Mouse (Mus musculus): ENCODE measurements around the gene Ddx25. TPM values are rescaled to one million over a fixed set of nuclear protein-coding genes. Genes with fewer than 3 reads are reported as not detected.
A peak's percentile ranks its signal among the peaks of the same experiment; 100 is the strongest.

Gene Ddx25
- polyA plus RNA-seq, 1 experiment from 2014 or later = 21.6 TPM

DNA sequence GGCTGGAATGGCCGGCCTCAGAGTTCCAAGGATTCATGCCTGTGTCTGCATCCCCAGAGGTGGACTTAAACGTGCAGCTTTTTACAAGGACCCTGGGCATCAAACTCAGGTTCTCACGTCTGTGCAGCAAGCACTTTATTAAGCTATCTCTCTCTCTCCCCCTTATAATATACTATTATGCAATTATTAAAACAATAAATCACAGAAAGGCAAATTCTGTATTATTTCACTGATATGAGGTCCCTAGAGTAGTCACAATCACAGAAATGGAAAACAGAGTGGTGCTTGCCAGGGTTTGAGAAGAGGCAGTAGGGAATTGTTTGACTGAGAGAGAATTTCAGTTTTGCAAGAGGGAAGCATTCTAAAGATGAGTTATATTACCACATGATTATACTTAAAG, 29.2 kb downstream of the Ddx25 start:
- H3K27me3 ChIP-seq (replicated peaks; ENCODE audit: control insufficient read depth, insufficient read depth, low read length) = no peaks in the 10 kb centered on the region
- no peaks in the 10 kb centered on the region for H3K36me3 ChIP-seq (ENCODE audit: control insufficient read depth, insufficient read depth)
- no peaks in the 10 kb centered on the region for H3K9me3 ChIP-seq (ENCODE audit: control insufficient read depth, low read length)
- H3K4me1 ChIP-seq (replicated peaks; ENCODE audit: control insufficient read depth, insufficient read depth, low read length) = peaks cover 6% of the 10 kb centered on the region
- ATAC-seq = no peak
- no peak overlapping the region for H3K4me3 ChIP-seq (replicated peaks; ENCODE audit: low read length)
- no peak overlapping the region for H3K4me2 ChIP-seq (ENCODE audit: low read length)
- 62% methylated on average over 3 of the region's 3 CpGs for WGBS
- no peak overlapping the region for H3K27ac ChIP-seq (ENCODE audit: low read length)
- no peak overlapping the region for H3K9ac ChIP-seq (replicated peaks; ENCODE audit: low read depth, low read length)

DNA sequence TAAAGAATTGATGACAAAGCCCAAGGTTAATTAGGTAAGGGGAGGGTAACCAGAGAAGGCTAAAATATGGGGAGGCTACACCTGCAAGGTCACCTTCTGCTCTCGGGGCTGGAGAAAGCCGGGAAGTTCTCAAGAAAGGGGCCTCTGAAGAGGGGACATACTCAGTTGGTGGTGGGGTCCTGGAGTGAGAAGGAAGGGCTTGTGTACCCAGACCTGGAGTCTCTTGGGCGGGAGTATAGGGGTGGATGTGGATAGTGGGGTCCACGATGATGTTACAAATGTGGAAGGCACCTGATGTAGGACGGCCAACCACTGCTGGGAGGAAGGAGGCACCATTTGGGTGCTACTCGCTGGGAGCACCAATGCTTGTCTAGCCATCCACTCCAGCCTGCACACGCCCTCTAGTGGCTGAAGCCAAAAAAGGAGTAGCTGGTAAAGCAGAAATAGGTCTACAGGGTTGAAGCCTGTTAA, 34.4 kb downstream of the Ddx25 start:
- Histone ChIP-seq H3K9ac (replicated peaks; ENCODE audit: low read depth, low read length) (no peak overlapping the region), H3K4me3 (replicated peaks; ENCODE audit: low read length) (no peak overlapping the region), H3K4me2 (ENCODE audit: low read length) (peak overlapping the region; percentile 21), H3K4me1 (replicated peaks; ENCODE audit: control insufficient read depth, insufficient read depth, low read length) (peaks cover 23% of the 10 kb centered on the region), H3K36me3 (ENCODE audit: control insufficient read depth, insufficient read depth) (no peaks in the 10 kb centered on the region), H3K27ac (ENCODE audit: low read length) (peak overlapping the region; percentile 46), H3K27me3 (replicated peaks; ENCODE audit: control insufficient read depth, insufficient read depth, low read length) (no peaks in the 10 kb centered on the region), H3K9me3 (ENCODE audit: control insufficient read depth, low read length) (no peaks in the 10 kb centered on the region)
- peak; percentile 84 for ATAC-seq
- WGBS = 8% methylated on average over 7 of the region's 7 CpGs

DNA sequence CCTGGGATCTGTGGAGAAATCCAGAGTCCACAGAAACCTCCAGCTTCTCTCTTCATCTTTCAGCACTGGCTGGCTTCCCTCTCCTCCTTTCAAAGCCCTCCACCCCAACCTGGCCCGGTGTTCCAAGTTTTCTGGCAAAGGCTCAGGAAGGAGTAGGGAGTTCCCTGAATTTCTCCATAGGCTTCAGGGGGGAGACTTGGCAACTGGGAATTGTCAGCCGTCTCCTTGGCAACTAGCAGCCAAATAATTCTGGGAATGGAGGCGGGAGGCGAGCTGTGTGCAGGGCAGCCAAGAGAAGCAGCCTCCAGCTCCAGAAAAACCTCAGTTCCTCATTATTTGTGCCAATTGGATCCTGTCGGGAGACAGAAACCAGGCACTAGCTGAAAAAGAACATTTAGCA, 34.8 kb downstream of the Ddx25 start:
- H3K36me3 ChIP-seq (ENCODE audit: control insufficient read depth, insufficient read depth) = no peaks in the 10 kb centered on the region
- H3K27ac ChIP-seq (ENCODE audit: low read length) = peak overlapping the region; percentile 46
- H3K4me2 ChIP-seq (ENCODE audit: low read length) = peak overlapping the region; percentile 21
- no peak overlapping the region for H3K4me3 ChIP-seq (replicated peaks; ENCODE audit: low read length)
- H3K4me1 ChIP-seq (replicated peaks; ENCODE audit: control insufficient read depth, insufficient read depth, low read length) = peaks cover 23% of the 10 kb centered on the region
- H3K9me3 ChIP-seq (ENCODE audit: control insufficient read depth, low read length) = no peaks in the 10 kb centered on the region
- peak; percentile 91 for ATAC-seq
- no peak overlapping the region for H3K9ac ChIP-seq (replicated peaks; ENCODE audit: low read depth, low read length)
- 7% methylated on average over 5 of the region's 5 CpGs for WGBS
- H3K27me3 ChIP-seq (replicated peaks; ENCODE audit: control insufficient read depth, insufficient read depth, low read length) = no peaks in the 10 kb centered on the region

DNA sequence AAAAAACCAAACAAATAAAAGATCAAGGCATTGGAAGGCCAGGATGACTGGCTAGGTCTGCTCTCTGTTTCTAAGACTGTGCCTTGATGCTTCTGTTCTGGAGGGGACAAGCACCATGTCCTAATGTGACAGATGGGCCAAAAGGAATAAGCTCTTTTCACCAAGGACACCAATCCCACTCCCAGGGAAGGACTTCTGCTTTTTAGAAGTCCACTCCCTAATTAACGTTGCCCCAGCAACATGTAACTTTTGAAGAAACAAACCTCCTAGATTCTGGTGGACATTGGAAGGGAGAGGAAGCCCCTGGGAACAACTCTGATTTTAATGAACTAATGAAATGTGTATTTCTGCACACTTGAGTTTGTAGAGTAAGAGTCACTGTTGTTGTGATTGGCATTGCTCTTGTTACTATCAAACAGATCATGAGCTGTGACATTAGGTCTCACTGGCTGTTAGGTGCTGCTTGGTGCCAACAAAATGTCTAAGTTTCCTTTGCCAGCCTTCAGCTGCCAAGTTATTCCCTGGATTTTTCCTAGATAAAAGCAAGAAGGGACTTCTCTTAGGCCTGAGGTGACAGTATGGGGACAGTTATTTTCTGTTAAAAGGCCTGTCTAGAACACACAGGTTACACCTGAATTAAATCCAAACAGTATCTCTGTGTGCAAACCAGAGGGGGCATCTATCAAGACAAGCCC, 35.4 kb downstream of the Ddx25 start:
- WGBS = 58% methylated on average over 1 of the region's 1 CpGs
- ATAC-seq = 0 out of 2 replicates have a peak, but pooled peaks have one; percentile 11
- no peak overlapping the region for H3K4me2 ChIP-seq (ENCODE audit: low read length)

DNA sequence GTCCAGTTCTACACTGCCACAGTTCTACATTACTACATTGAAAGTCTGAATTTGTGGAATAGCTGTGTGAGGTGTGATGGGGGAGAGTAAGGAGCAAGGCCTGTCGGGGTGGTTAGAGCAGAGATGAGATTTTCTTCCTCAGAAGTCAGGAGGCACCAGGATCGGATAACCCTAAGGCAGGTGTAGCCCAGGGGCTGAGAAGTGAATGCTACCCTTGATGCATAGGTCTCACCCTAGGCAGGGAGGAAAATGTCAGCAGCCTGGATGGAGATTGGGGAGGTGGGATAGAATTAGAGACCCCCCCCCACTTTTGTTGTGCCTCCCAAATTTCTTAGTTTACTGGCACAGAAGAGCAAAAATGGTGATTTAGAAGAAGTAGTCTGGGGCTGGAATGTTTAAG, 36.1 kb downstream of the Ddx25 start:
- no peak overlapping the region for H3K4me2 ChIP-seq (ENCODE audit: low read length)
- no peak overlapping the region for H3K4me3 ChIP-seq (replicated peaks; ENCODE audit: low read length)
- no peaks in the 10 kb centered on the region for H3K27me3 ChIP-seq (replicated peaks; ENCODE audit: control insufficient read depth, insufficient read depth, low read length)
- WGBS = 81% methylated on average over 2 of the region's 2 CpGs
- no peak overlapping the region for H3K9ac ChIP-seq (replicated peaks; ENCODE audit: low read depth, low read length)
- H3K9me3 ChIP-seq (ENCODE audit: control insufficient read depth, low read length) = no peaks in the 10 kb centered on the region
- ATAC-seq = no peak
- H3K4me1 ChIP-seq (replicated peaks; ENCODE audit: control insufficient read depth, insufficient read depth, low read length) = peaks cover 23% of the 10 kb centered on the region
- no peak overlapping the region for H3K27ac ChIP-seq (ENCODE audit: low read length)
- H3K36me3 ChIP-seq (ENCODE audit: control insufficient read depth, insufficient read depth) = no peaks in the 10 kb centered on the region

More for the DNA sequence above, 35.4 kb downstream of the Ddx25 start:
- Histone ChIP-seq H3K27me3 (replicated peaks; ENCODE audit: control insufficient read depth, insufficient read depth, low read length) (no peaks in the 10 kb centered on the region), H3K4me3 (replicated peaks; ENCODE audit: low read length) (no peak overlapping the region), H3K9ac (replicated peaks; ENCODE audit: low read depth, low read length) (no peak overlapping the region), H3K9me3 (ENCODE audit: control insufficient read depth, low read length) (no peaks in the 10 kb centered on the region), H3K36me3 (ENCODE audit: control insufficient read depth, insufficient read depth) (no peaks in the 10 kb centered on the region), H3K4me1 (replicated peaks; ENCODE audit: control insufficient read depth, insufficient read depth, low read length) (peaks cover 23% of the 10 kb centered on the region), H3K27ac (ENCODE audit: low read length) (peak overlapping the region; percentile 46)

DNA sequence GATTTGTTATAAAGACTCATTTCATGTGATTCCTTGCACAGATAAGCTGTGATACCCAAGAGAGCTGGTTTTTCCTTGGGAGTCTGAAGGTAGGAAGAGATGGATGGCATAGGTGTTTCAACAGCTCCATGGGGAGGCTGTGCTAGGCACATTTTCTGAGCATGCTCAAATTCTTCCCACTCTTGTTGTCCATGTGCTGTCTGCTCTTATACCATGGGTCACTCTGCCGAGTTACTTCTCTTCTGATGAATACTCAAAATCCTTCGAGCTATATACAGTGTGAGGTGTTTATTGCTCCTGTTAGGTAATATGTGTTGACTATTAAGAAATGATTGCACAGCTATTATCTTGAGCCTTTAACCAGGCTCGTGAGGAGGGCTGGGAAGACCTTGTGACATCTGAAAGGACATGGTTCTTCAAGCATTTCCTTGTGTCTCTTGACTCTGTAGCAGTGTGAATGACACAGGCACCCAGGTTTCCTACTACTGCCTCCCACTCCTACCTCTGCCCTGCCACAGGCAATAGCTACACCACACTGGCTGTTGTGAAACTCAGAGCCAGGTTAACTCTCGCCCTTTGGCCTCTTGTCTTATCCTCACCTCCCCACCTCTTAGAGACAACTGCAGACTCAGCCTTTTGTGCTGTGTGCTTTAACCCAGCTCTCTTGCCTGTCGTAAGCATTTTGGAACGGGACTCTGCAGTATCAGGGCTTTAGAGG, 37.5 kb downstream of the Ddx25 start:
- Histone ChIP-seq H3K27me3 (replicated peaks; ENCODE audit: control insufficient read depth, insufficient read depth, low read length) (no peaks in the 10 kb centered on the region), H3K9me3 (ENCODE audit: control insufficient read depth, low read length) (no peaks in the 10 kb centered on the region), H3K36me3 (ENCODE audit: control insufficient read depth, insufficient read depth) (no peaks in the 10 kb centered on the region), H3K4me1 (replicated peaks; ENCODE audit: control insufficient read depth, insufficient read depth, low read length) (peaks cover 23% of the 10 kb centered on the region), H3K4me2 (ENCODE audit: low read length) (no peak overlapping the region), H3K27ac (ENCODE audit: low read length) (no peak overlapping the region), H3K9ac (replicated peaks; ENCODE audit: low read depth, low read length) (no peak overlapping the region), H3K4me3 (replicated peaks; ENCODE audit: low read length) (no peak overlapping the region)
- 76% methylated on average over 6 of the region's 6 CpGs for WGBS
- ATAC-seq = no peak

DNA sequence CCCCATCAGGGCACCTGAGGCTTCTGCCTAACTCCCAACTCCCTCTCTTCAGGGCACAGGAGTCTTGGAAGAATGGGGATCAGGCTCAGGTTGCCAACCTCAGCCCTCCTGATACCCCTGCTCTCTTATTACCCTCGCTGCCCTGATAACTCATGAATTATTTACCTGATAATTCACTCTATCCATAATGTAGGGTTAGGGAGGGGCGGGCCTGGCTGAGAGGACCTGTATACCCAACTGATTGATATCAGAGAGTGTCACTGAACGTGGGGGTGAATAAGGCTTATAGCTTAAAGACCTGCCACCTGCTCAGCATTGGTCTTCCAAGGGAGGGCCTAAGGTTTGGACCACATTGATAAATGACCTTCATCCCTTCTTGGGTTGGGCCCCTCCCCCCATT, 40.2 kb downstream of the Ddx25 start, which contains the start of gene Gm1113:
TSS of gene Gm1113 (minus strand) at position 101 of the 400 bp plus-strand sequence.
- H3K4me2 ChIP-seq (ENCODE audit: low read length) = no peak within 1 kb of the TSS
- H3K4me1 ChIP-seq (replicated peaks; ENCODE audit: control insufficient read depth, insufficient read depth, low read length) = peaks cover 7% of the 10 kb centered on the region
- no peaks in the 10 kb centered on the region for H3K27me3 ChIP-seq (replicated peaks; ENCODE audit: control insufficient read depth, insufficient read depth, low read length)
- no peak for ATAC-seq
- no peak within 1 kb of the TSS for H3K27ac ChIP-seq (ENCODE audit: low read length)
- no peaks in the 10 kb centered on the region for H3K36me3 ChIP-seq (ENCODE audit: control insufficient read depth, insufficient read depth)
- H3K9me3 ChIP-seq (ENCODE audit: control insufficient read depth, low read length) = no peaks in the 10 kb centered on the region
- no peak within 1 kb of the TSS for H3K4me3 ChIP-seq (replicated peaks; ENCODE audit: low read length)
- H3K9ac ChIP-seq (replicated peaks; ENCODE audit: low read depth, low read length) = no peak within 1 kb of the TSS
- 78% methylated on average over 3 of the region's 3 CpGs for WGBS

DNA sequence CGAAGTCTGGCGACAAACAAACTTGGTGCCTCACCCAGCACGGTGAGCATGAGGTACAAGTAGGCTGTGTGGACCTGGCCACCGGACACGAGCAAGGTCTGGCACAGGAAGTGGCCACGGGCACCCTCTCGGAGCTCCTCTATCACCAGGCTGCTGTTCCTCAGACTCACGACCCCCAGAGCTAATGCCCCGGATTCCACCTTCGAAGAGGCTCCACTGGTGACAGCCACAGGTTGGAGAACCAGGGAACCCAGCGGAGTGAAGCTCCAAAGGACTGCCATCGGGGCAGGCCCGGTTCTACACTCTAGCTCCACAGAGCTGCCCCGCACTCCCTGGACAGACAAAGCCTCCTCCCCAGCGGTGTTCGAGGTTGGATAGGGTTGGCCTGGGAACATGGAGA, 41.6 kb downstream of the Ddx25 start:
- no peak overlapping the region for H3K9ac ChIP-seq (replicated peaks; ENCODE audit: low read depth, low read length)
- H3K36me3 ChIP-seq (ENCODE audit: control insufficient read depth, insufficient read depth) = no peaks in the 10 kb centered on the region
- ATAC-seq = no peak
- no peak overlapping the region for H3K27ac ChIP-seq (ENCODE audit: low read length)
- H3K4me3 ChIP-seq (replicated peaks; ENCODE audit: low read length) = no peak overlapping the region
- no peaks in the 10 kb centered on the region for H3K4me1 ChIP-seq (replicated peaks; ENCODE audit: control insufficient read depth, insufficient read depth, low read length)
- no peak overlapping the region for H3K4me2 ChIP-seq (ENCODE audit: low read length)
- H3K27me3 ChIP-seq (replicated peaks; ENCODE audit: control insufficient read depth, insufficient read depth, low read length) = no peaks in the 10 kb centered on the region
- 95% methylated on average over 16 of the region's 16 CpGs for WGBS
- no peaks in the 10 kb centered on the region for H3K9me3 ChIP-seq (ENCODE audit: control insufficient read depth, low read length)

DNA sequence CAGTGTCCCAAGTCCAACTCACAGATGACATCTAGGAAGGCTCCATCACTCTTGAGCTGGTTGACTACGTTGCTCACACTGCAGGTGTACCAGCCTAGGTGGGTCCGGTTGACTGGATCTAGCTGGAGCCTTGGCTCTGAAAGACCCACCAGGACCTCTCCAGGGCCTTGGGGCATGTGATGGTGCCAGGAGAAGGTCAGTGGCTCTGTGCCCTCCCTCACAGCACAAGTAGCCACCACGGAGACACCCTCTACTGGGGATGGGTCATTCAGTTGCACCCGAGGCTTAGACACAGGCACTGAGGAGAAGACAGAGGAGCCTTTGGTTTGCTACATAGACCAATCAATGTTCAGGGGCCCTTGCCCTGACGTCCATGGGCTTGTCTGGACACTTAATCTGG, 42.1 kb downstream of the Ddx25 start:
- Histone ChIP-seq H3K27me3 (replicated peaks; ENCODE audit: control insufficient read depth, insufficient read depth, low read length) (no peaks in the 10 kb centered on the region), H3K4me3 (replicated peaks; ENCODE audit: low read length) (no peak overlapping the region), H3K4me2 (ENCODE audit: low read length) (no peak overlapping the region), H3K36me3 (ENCODE audit: control insufficient read depth, insufficient read depth) (no peaks in the 10 kb centered on the region), H3K9me3 (ENCODE audit: control insufficient read depth, low read length) (no peaks in the 10 kb centered on the region), H3K9ac (replicated peaks; ENCODE audit: low read depth, low read length) (no peak overlapping the region), H3K4me1 (replicated peaks; ENCODE audit: control insufficient read depth, insufficient read depth, low read length) (no peaks in the 10 kb centered on the region), H3K27ac (ENCODE audit: low read length) (no peak overlapping the region)
- no peak for ATAC-seq
- WGBS = 85% methylated on average over 5 of the region's 5 CpGs

Data from forebrain, embryonic 16.5 days (tissue).